9 mouse cellular contexts compared by ENCODE assay signal in the genomic region with DNA sequence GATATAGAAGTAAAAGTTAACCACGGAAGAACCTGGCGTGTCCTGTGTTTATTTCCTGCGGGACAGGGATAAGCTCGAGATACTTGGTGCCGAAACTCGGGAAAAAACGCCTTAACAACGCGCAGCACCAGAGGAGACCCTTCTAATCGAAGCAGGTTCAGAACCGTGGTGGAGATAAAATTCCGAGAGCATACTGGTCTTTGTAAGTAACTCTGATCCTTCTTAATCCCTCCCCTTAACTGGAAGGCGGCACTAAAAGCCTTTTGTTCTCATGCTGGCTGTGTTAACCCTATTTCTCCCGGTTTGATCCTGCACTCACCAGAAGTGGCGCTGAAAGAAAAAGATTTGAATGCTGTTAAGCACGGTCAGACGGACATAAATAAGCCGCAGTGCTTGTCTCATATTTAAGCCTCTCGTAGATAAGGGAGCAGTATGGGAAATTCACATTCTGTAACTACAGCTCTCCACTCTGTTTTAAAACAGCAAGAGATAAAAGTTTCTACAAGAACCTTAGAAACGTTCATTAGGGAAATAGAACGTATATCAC. TPM values are rescaled to one million over a fixed set of nuclear protein-coding genes. Genes with fewer than 3 reads are reported as not detected.
DNase-seq lines count a peak whose midpoint lies in the region; ATAC-seq and TF ChIP-seq lines count a peak whose summit lies in the region.
"Not testable (repeated sequence)": the region's sequence is repeated elsewhere in the genome, so short reads cannot be mapped to it uniquely, and the experiment has no call there.
"Had no signal": no experiment of that assay in that cellular context is flagged by ENCODE, and none has a peak within 500 bp of the region (broad histone marks: within the 10 kb centered on the region; RNA-seq: fewer than 3 reads in every experiment).

No protein-coding gene starts in this region.

- TF ChIP-seq POLR2A in kidney, adult 2 months (IDR thresholded peaks at IDR 0.05; ENCODE audit: low read depth, low read length), result not testable (repeated sequence)

- not testable (repeated sequence) for H3K9me3 ChIP-seq in forebrain, embryonic 10.5 days; heart, embryonic 15.5 days (replicated peaks); liver, embryonic 13.5 days (replicated peaks); midbrain, embryonic 12.5 days

- H3K79me3 ChIP-seq in C2C12 (ENCODE audit: low read depth), result not testable (repeated sequence)

- H3K4me1 ChIP-seq in forebrain, embryonic 10.5 days; heart, embryonic 15.5 days (replicated peaks); kidney, adult 2 months (ENCODE audit: control insufficient read depth, insufficient read depth, low read length); midbrain, embryonic 12.5 days: not testable (repeated sequence)
- peaks cover 18% of the 10 kb centered on the region; the same call in 1 of the 2 replicates for H3K4me1 ChIP-seq in liver, embryonic 13.5 days (replicated peaks)

- DNase-seq in brain, embryonic 18.5 days (ENCODE audit: low read depth, low spot score), result peak; percentile 3
- DNase-seq in forebrain, embryonic 10.5 days (ENCODE audit: extremely low spot score, low spot score), result peak; percentile 63
- peak; percentile 1 for DNase-seq in kidney, adult 2 months
- not testable (repeated sequence) for DNase-seq in liver, embryonic 13.5 days
- peak; percentile 13 for DNase-seq in retina, postnatal 7 days (ENCODE audit: low read depth, low spot score)

- not testable (repeated sequence) for ATAC-seq in heart, embryonic 15.5 days (replicated peaks; ENCODE audit: insufficient number of reproducible peaks, insufficient read depth, low FRiP score, low read depth)
- ATAC-seq in liver, embryonic 13.5 days (ENCODE audit: low read depth), result peak; percentile 82
- ATAC-seq in midbrain, embryonic 12.5 days (ENCODE audit: low FRiP score, low read depth), result peak; percentile 91

- not testable (repeated sequence) for TF ChIP-seq CTCF in C2C12 (IDR thresholded peaks at IDR 0.05; ENCODE audit: control insufficient read depth, insufficient read depth, insufficient read length); kidney, adult 2 months (conservative IDR thresholded peaks at IDR 0.05; ENCODE audit: insufficient read depth, insufficient read length, low read depth, low read length)

- H3K27me3 ChIP-seq in C2C12 (ENCODE audit: control insufficient read depth, insufficient read depth, insufficient read length); forebrain, embryonic 10.5 days (ENCODE audit: poor library complexity, severe bottlenecking); heart, embryonic 15.5 days; kidney, adult 2 months (replicated peaks; ENCODE audit: control insufficient read depth, insufficient read depth, low read length); liver, embryonic 13.5 days; midbrain, embryonic 12.5 days: not testable (repeated sequence)

- not testable (repeated sequence) for H3K79me2 ChIP-seq in C2C12 (ENCODE audit: control insufficient read depth, insufficient read depth)

- WGBS in forebrain, embryonic 10.5 days, result 8% methylated on average over 21 of the region's 21 CpGs
- WGBS in heart, embryonic 15.5 days, result 4% methylated on average over 21 of the region's 21 CpGs
- WGBS in kidney, adult 2 months, result 9% methylated on average over 21 of the region's 21 CpGs
- 5% methylated on average over 21 of the region's 21 CpGs for WGBS in liver, embryonic 13.5 days (ENCODE audit: insufficient replicate concordance)
- 7% methylated on average over 21 of the region's 21 CpGs for WGBS in midbrain, embryonic 12.5 days

- H3K27ac ChIP-seq in forebrain, embryonic 10.5 days, result peak overlapping the region; percentile 92
- peak overlapping the region; percentile 93 for H3K27ac ChIP-seq in heart, embryonic 15.5 days
- not testable (repeated sequence) for H3K27ac ChIP-seq in kidney, adult 2 months (ENCODE audit: insufficient read depth, low read depth, low read length)
- H3K27ac ChIP-seq in liver, embryonic 13.5 days, result peak overlapping the region; percentile 73
- H3K27ac ChIP-seq in midbrain, embryonic 12.5 days (replicated peaks), result peak overlapping the region; percentile 78

- peak overlapping the region; percentile 29 for H3K4me3 ChIP-seq in C2C12 (ENCODE audit: insufficient read depth, poor library complexity, severe bottlenecking)
- peak overlapping the region; percentile 53 for H3K4me3 ChIP-seq in forebrain, embryonic 10.5 days
- peak overlapping the region; percentile 62 for H3K4me3 ChIP-seq in heart, embryonic 15.5 days
- peak overlapping the region; percentile 68 for H3K4me3 ChIP-seq in kidney, adult 2 months (ENCODE audit: insufficient read depth, low read depth, low read length)
- H3K4me3 ChIP-seq in liver, embryonic 13.5 days (replicated peaks), result peak overlapping the region; percentile 64
- peak overlapping the region; percentile 45 for H3K4me3 ChIP-seq in midbrain, embryonic 12.5 days

- H3K36me3 ChIP-seq in C2C12 (ENCODE audit: control insufficient read depth, insufficient read depth); forebrain, embryonic 10.5 days (replicated peaks); heart, embryonic 15.5 days; kidney, adult 2 months (ENCODE audit: control insufficient read depth, insufficient read depth, low read length); liver, embryonic 13.5 days; midbrain, embryonic 12.5 days: not testable (repeated sequence)

- H3K4me2 ChIP-seq in heart, embryonic 15.5 days, result peak overlapping the region; percentile 62
- peak overlapping the region; percentile 70 for H3K4me2 ChIP-seq in liver, embryonic 13.5 days
- peak overlapping the region; percentile 49 for H3K4me2 ChIP-seq in midbrain, embryonic 12.5 days (replicated peaks)

- H3ac ChIP-seq in C2C12 (ENCODE audit: control insufficient read depth, insufficient read length, low read depth), result peak overlapping the region; percentile 53

- peak overlapping the region; percentile 64 for H3K9ac ChIP-seq in heart, embryonic 15.5 days
- peak overlapping the region; percentile 71 for H3K9ac ChIP-seq in liver, embryonic 13.5 days
- peak overlapping the region; percentile 50 for H3K9ac ChIP-seq in midbrain, embryonic 12.5 days (replicated peaks)

RNA-seq across cellular contexts. Expression of a gene that starts 0.3 kb away (rescaled TPM):
- 1.2 TPM for polyA plus RNA-seq in C2C12 (2012; fragmentation: generic; extraction: Trizol)
- 4.7 and 5.5 TPM in 2 replicates for polyA plus RNA-seq in forebrain, embryonic 10.5 days (2016; fragmentation: Nextera tagmentation; extraction: Ambion mirVana)
- polyA plus RNA-seq in heart, embryonic 15.5 days (2015; fragmentation: Nextera tagmentation; extraction: Ambion mirVana), result 26.1 and 28.5 TPM in 2 replicates
- polyA plus RNA-seq in kidney, adult 2 months (2012; rRNA removed), result 0.30 and 0.33 TPM in 2 replicates
- 9.1 and 11.2 TPM in 2 replicates for polyA plus RNA-seq in liver, embryonic 13.5 days (2015; fragmentation: Nextera tagmentation; extraction: Ambion mirVana)
- 3.9 and 4.3 TPM in 2 replicates for polyA plus RNA-seq in midbrain, embryonic 12.5 days (2016; fragmentation: Nextera tagmentation; extraction: Ambion mirVana)

RNA-seq across cellular contexts. Expression of a gene that starts 2.1 kb away (rescaled TPM):
- not detected for polyA plus RNA-seq in C2C12 (2012; fragmentation: generic; extraction: Trizol)
- polyA plus RNA-seq in forebrain, embryonic 10.5 days (2016; fragmentation: Nextera tagmentation; extraction: Ambion mirVana), result not detected in 2 replicates
- not detected in 2 replicates for polyA plus RNA-seq in heart, embryonic 15.5 days (2015; fragmentation: Nextera tagmentation; extraction: Ambion mirVana)
- polyA plus RNA-seq in kidney, adult 2 months (2012; rRNA removed), result not detected in 2 replicates
- not detected in 2 replicates for polyA plus RNA-seq in liver, embryonic 13.5 days (2015; fragmentation: Nextera tagmentation; extraction: Ambion mirVana)
- polyA plus RNA-seq in midbrain, embryonic 12.5 days (2016; fragmentation: Nextera tagmentation; extraction: Ambion mirVana), result not detected in 2 replicates
- polyA plus RNA-seq: frontal cortex, adult 2 months had no signal

RNA-seq across cellular contexts. Expression of a gene that starts 31.4 kb away (rescaled TPM):
- polyA plus RNA-seq in C2C12 (2012; fragmentation: generic; extraction: Trizol), result not detected
- not detected in 2 replicates for polyA plus RNA-seq in forebrain, embryonic 10.5 days (2016; fragmentation: Nextera tagmentation; extraction: Ambion mirVana)
- not detected in 2 replicates for polyA plus RNA-seq in heart, embryonic 15.5 days (2015; fragmentation: Nextera tagmentation; extraction: Ambion mirVana)
- not detected in 2 replicates for polyA plus RNA-seq in kidney, adult 2 months (2012; rRNA removed)
- not detected in 2 replicates for polyA plus RNA-seq in liver, embryonic 13.5 days (2015; fragmentation: Nextera tagmentation; extraction: Ambion mirVana)
- polyA plus RNA-seq in midbrain, embryonic 12.5 days (2016; fragmentation: Nextera tagmentation; extraction: Ambion mirVana), result not detected in 2 replicates
- polyA plus RNA-seq: frontal cortex, adult 2 months had no signal

RNA-seq across cellular contexts. Expression of a gene that starts 50.2 kb away (rescaled TPM):
- polyA plus RNA-seq in C2C12 (2012; fragmentation: generic; extraction: Trizol), result not detected
- not detected in 2 replicates for polyA plus RNA-seq in forebrain, embryonic 10.5 days (2016; fragmentation: Nextera tagmentation; extraction: Ambion mirVana)
- polyA plus RNA-seq in heart, embryonic 15.5 days (2015; fragmentation: Nextera tagmentation; extraction: Ambion mirVana), result not detected in 2 replicates
- polyA plus RNA-seq in kidney, adult 2 months (2012; rRNA removed), result not detected in 2 replicates
- 9.1 and 12.0 TPM in 2 replicates for polyA plus RNA-seq in liver, embryonic 13.5 days (2015; fragmentation: Nextera tagmentation; extraction: Ambion mirVana)
- polyA plus RNA-seq in midbrain, embryonic 12.5 days (2016; fragmentation: Nextera tagmentation; extraction: Ambion mirVana), result not detected in 2 replicates
